Mouse (Mus musculus): ENCODE data around the gene Ripk3.

DNA sequence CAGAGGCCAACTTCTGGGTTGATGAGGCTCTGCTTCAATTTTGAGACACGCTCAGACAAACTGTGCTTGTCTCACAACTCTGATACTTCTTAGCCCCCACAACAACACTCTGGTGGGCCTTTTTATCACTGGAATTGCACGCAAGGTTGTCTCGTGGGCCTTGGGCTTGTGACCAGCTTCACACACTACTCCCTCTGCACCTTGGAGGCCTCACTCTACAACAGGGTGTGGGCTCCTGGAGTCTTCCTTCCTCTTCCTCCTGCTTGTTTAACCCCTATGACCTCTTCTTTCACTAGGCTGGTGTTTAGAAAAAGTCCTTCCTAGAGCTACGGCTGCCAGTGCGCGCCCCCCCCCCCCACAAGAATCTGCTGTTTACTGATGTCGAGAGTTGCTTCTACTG lies 12.0 kb downstream of the Ripk3 start:
- TF ChIP-seq CTCF (IDR thresholded peaks at IDR 0.05; ENCODE audit: low read depth, low read length) (no peak), EP300 (IDR thresholded peaks at IDR 0.05; ENCODE audit: insufficient read depth, low read depth, low read length) (no peak), POLR2A (IDR thresholded peaks at IDR 0.05; ENCODE audit: insufficient read depth, low read length) (no peak)

Measured in ES-Bruce4 (cell line).